24 mouse cellular contexts compared by ENCODE assay signal in the genomic region with DNA sequence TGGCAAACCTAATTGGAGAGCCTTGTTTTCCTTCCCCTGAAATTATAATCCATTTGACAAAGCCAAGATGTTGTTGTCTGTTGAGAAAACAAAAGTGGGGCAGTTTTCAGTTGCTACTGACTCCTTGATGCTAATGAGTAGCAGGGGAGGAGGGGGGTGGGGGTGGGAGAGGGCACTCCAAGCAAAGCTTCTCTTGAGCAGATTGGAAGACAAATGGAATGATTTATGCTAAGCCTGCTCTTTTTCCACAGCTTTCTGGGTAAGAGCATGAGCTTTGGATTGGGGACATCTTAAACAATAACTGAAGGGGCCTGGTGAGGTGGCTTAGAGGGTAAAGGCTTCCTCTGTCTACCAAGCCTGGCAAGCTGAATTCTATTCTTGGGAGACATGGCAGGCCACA.
"Had no signal": no experiment of that assay in that cellular context is flagged by ENCODE, and none has a peak within 500 bp of the region (broad histone marks: within the 10 kb centered on the region; RNA-seq: fewer than 3 reads in every experiment).

No protein-coding gene starts in this region.

- H3K4me1 ChIP-seq: heart, embryonic 13.5 days; heart, embryonic 15.5 days; intestine, embryonic 15.5 days had no signal

- DNase-seq: gastrocnemius, adult 2 months; gastrocnemius, postnatal 10 days; gastrocnemius, postnatal 25 days; heart, adult 2 months; heart, postnatal 4 days; kidney, adult 18-20 months; kidney, adult 8-10 months; kidney, postnatal 10 days; kidney, postnatal 25 days; kidney, postnatal 4 days had no signal

- H3K4me3 ChIP-seq: gastrocnemius, adult 2 months; heart, adult 2 months; heart, embryonic 13.5 days; heart, embryonic 15.5 days; hindbrain, embryonic 10.5 days; hindbrain, embryonic 12.5 days; intestine, embryonic 15.5 days; layer of hippocampus, adult 2 months; left cerebral cortex, adult 2 months; limb, embryonic 10.5 days; limb, embryonic 12.5 days had no signal

- H3K9ac ChIP-seq: heart, embryonic 13.5 days; heart, embryonic 15.5 days; hindbrain, embryonic 12.5 days; hindbrain, embryonic 14.5 days; intestine, embryonic 15.5 days; limb, embryonic 12.5 days had no signal

- H3K27ac ChIP-seq: gastrocnemius, adult 2 months; heart, adult 2 months; heart, embryonic 13.5 days; heart, embryonic 15.5 days; hindbrain, embryonic 10.5 days; hindbrain, embryonic 12.5 days; hindbrain, embryonic 14.5 days; intestine, embryonic 15.5 days; layer of hippocampus, adult 2 months; left cerebral cortex, adult 2 months; limb, embryonic 10.5 days; limb, embryonic 12.5 days had no signal

- H3K9me3 ChIP-seq: heart, embryonic 13.5 days; heart, embryonic 15.5 days; hindbrain, embryonic 10.5 days; hindbrain, embryonic 12.5 days; intestine, embryonic 15.5 days; limb, embryonic 10.5 days; limb, embryonic 12.5 days had no signal

- H3K27me3 ChIP-seq: heart, embryonic 13.5 days; heart, embryonic 15.5 days; hindbrain, embryonic 12.5 days; intestine, embryonic 15.5 days; limb, embryonic 12.5 days had no signal

- ATAC-seq: hindbrain, embryonic 16.5 days; inflammation-experienced regulatory T-cells, adult 6 months; intestine, embryonic 15.5 days; intestine, postnatal 0 days had no signal

- H3K4me2 ChIP-seq: heart, embryonic 11.5 days; heart, embryonic 13.5 days; heart, embryonic 15.5 days; hindbrain, embryonic 12.5 days; hindbrain, embryonic 14.5 days; intestine, embryonic 15.5 days; limb, embryonic 12.5 days had no signal

- H3K36me3 ChIP-seq: heart, embryonic 13.5 days; heart, embryonic 15.5 days; hindbrain, embryonic 10.5 days; hindbrain, embryonic 12.5 days; intestine, embryonic 15.5 days; limb, embryonic 10.5 days; limb, embryonic 12.5 days had no signal
